Mouse (Mus musculus) kidney, postnatal 4 days (tissue): ENCODE results near the gene Pik3ip1.
A peak's percentile ranks its signal among the peaks of the same experiment; 100 is the strongest.

Source experiments
- DNase-seq, 2 experiments: peaks; one replicate each; pipeline ENCODE4 v3.0.0; 2021; ENCODE audit warnings: mixed read lengths in 2 of 2

The Pik3ip1 gene

DNA sequence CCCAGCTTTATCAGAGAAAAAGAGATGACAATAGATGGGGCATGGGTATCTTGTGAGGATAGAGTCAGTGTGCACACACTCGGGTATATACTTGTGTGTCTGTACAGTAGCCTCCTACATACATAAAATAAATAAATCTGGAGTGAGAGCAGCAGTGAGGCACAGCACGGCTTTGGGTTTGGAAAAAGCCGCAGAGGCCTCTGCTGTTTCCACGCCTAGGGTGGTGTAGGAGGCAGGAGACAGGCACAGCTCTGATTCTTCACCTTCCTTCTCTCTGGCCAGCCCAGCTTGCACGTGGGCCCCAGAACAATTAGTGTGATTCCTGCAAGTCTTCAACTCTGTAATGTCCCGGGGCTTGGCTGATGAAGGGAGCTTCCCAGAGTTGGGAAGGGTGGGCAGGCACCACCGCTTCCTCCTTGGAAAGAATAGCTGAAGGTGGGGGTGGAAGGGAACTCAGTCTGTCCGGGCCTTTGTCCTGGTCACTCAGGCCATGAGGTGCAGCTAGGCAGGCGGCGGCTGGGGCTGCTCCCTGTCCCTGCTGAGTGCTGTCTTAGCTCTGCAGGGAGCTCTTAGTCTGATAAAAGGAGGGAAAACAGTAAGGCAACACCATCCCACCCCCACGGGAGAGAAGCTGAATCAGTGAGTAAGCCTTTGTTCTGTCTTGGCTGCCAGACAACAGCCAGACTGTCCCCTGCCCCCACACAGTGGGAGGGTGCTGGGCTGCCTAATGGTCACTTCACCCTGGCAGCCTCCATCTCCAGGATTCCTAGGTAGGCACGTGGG lies 7.2 kb downstream of the Pik3ip1 start:
- peak; percentile 50 to 68 for DNase-seq

DNA sequence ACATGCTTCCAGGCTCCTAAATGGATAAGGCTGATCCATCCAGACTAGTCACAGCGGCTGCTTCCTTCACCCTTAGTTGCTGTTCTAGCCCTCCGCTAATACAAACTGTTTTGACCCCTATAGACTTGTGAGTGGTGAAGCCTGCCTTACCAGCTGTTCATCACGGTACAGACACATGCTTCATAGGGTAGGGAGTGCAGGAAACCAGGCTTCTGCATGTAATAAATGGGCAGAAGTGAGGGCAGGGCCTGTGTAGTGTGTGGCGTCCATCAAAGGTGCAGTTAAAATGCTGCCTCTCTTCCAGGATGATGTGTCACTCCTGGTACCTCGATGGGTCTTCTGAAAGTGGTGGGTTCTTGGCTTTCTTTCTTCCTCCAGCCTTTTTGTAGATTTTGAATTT lies 7.8 kb downstream of the Pik3ip1 start:
- no peak for DNase-seq

DNA sequence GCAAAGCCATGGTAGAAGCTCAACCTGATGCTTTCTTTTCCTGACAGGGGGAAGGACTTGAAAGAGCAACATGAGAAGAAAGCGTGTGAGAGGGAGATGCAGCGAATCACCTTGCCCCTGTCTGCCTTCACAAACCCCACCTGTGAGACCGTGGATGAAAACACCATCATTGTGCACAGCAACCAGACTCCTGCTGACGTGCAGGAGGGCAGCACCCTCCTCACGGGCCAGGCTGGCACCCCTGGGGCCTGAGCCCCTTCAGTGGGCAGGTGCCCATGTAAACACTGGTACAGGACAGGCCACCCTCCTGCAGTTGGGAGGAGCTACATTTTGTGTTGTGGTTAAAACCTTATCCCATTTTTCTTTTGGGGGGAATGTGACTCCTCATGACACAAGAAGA lies 11.3 kb downstream of the Pik3ip1 start:
- DNase-seq = no peak

DNA sequence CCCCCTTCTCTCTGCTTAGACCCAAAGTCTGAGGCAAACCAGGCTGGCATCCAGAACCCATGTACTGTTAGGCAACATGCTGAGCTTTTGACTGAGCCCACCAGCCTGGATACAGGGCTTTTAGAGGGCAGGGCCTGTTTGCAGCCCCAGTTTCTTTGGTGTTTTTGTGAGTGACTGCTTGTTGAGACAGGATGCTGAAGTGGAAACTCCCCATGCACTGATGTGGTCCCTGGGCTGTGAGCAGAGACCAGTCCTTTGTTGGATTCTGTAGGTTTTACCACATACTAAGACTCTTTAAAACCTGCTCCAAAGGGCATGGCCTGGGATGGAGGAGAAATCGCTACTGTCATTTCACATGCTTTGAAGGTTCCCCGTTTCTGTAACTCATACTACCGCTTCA lies 14.7 kb downstream of the Pik3ip1 start:
- DNase-seq = no peak

DNA sequence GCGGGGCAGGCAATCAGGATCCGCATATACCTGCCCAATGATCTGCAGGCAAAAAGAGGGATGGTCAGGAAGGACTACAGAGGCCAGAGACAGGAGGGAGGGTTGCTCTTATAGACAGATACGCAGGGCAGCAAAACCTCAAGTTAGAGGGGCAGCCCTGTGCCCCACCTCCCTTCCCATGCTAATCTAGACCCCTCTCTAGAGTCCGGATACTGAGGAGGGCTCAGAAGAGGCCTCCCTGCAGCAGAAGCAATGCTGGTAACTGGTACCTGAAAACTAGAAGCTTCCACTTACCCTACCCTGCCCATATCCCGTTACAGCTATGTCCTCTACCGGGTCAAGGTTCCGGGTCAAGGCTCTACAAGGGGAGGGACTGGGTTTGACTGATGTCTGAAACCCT lies 16.1 kb downstream of the Pik3ip1 start:
- DNase-seq = no peak

DNA sequence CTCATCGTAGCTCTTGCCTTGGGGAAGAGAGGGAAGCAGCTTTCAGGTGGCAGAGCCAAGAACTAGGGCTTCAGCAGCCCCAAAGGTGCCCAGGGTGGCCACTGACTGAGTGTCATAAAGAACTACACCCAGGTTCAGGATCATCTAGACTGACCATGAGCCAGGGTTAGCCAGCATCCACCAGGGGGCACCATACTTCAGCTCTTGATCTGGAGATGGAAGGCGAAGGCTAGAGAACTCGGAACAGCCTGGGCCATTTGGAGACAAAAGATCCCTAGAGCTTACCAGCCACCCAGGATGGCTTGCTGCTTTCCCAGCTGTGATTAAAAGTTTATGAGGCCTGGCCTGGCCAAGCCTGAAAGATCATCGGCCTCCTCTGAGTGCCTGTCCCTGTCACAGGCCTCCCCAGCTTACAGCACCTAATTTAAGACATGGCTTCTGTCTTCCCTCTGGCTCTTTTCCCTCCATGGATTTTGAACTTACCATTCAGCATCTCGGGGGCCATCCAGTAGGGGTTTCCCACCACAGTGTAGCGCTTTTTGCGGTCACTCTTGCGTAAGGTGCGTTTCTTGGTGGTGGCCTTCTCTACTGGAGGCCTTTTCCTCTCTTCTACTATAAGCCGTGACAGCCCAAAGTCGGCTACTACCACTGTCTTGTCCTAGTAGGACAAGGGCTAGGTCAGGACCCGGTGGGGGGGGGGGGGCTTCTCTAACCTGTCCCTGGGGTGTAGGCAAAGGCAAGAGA lies 17.1 kb downstream of the Pik3ip1 start:
- peak; percentile 93 to 94 for DNase-seq

DNA sequence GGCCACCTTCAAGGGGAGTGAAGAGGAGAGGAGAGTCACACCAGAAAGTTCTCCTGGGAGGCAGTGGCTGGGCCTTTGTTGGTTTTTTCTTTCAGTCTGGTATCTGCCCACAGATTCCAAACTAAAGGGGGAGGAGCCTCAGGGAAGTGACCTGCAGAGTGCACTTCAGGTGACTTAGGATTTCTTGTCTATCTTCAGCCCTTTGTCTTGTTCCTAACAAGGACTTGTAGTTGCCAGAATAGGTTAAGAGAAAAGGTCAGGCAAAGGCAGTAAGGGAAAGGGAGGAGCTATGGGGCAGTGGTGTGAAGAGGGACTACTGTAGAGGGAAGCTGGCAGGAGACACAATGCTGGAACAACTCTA lies 17.6 kb downstream of the Pik3ip1 start:
- DNase-seq = no peak

DNA sequence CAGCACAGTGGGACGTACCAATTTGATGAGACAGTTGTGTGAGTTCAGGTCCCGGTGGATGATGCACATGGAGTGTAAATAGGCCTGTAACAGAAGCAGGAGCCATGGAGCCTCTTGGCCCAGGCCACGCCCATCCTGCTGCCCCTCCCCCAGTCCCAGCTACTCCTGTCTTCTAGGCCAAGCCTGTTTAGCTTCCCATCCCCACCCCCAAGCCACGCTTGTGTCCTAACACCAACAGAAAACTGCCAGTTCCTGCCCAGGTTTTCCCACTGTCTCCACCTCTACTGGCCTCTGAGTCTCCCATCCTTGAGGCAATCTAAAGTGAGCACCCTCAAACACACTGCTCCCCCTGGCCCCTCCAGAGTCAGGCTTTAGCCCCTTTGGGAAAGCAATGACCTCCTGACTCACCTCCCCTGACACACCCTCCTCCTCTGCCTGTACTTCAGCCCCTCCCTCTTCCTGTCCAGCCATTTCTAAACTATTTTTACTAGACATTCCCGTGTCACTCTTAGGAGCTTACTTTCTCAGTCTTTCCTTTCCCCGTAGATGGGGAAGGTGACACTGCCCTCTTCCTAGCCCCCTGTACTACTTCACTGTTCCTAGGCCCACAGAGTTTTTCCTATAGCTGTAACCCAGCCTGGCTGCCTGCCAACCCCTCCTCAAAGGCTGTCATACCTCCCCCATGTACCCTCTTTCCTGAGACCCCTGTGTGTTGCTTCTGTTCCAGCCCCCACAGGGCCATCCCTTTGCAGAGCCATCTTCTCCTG lies 18.6 kb downstream of the Pik3ip1 start:
- peak; percentile 76 to 82 for DNase-seq

DNA sequence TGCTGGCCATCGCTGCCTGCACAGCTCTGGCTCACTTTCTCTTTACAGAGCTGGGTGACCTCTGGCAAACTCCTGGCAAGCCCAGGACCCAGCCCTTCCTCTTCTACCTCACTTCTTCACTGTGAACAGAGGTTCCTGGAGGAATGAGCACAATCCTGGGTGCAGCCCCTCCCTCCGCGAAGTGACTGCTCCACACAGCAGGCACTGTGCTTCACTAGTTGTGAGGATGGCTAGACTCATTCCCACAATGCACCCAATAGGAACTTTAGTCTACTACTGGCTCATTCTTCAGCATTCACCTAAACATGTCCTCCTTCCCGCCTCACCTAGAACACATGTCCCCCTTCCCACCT lies 19.1 kb downstream of the Pik3ip1 start:
- DNase-seq = no peak

DNA sequence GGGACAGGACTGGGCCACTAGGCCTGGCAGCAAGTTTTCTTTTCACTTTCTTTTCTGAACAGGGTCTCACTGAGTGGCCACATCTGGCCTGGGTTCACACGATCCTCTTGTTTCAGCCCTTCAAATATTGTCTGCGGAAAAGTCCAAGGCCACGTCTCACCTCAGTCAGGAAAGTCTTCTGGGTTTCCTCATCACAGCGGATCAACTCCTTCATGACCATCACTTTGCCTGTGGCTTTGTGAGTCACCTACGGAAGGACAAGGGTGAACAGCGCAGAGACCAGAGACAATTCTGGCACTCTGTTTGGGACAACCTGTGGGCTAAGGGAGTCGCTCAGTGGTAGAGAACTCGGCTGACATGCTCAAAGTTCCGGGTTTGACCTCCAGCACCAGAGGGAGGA lies 21.9 kb downstream of the Pik3ip1 start:
- DNase-seq = no peak

DNA sequence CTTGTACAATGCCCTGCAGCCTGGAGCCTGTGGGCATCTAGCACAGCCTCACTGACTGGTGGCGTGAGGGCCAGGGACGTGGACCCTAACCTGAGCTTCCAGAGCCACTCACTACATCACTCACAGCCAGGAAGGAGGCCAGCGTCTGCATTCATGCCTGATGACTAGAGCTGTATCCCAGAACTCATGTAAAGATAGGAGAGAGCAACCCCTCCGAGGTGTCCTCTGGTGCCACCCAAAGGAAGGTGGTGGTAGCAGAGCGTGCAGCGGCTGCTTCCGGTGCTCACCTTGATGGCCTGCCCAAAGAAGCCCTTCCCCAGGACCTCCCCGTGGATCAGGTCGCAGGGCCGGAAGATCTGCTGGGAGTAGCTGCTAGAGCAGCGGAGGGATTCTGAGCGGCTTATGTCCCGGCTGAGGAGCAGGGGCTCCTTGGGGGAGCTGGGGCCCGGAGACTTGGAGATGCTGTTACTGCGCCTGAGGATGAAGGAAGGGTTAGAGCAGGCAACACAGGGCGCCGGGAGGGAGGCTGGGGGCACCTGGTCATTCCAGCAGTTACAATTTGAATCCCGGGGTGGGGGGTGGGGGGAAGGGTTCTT lies 22.9 kb downstream of the Pik3ip1 start:
- DNase-seq = peak; percentile 42 to 46

DNA sequence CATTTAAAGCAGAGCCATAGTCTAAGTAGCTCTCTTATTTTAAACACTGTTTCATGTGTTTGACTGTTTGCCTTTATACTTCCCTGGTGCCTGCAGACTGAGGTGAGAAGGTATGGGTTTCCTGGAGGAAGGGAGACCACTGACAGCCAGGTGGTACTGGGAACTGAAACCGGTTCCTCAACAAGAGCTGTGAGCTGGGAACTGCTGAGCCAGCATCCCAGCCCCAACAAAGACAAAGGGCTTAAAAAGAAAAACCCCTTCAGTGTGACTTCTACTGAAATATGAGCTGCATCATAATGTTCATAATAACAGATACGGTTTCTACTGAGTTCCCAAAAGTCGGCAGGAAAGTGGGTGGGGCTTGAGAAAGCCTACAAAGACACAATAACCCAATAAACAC lies 32.7 kb downstream of the Pik3ip1 start:
- no peak for DNase-seq

DNA sequence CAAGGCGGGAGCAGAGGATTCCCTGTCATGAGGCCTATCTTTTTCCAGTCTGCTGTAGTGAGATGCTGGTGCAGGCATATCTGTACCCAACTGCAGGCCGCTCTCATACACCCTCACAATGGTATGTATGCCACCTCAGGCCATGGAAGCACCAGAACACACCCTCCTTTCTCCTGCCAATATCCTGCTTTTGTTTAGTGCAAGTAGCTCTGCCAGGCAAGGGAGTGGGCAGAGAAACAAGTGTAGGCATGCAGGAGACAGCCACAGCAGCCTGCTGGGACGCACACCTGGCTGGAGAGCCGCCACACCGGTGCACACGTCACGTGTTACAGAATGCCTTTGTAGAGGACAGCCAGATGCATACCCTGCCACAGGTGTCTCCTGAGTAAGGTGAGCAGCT lies 36.2 kb downstream of the Pik3ip1 start:
- DNase-seq = no peak

DNA sequence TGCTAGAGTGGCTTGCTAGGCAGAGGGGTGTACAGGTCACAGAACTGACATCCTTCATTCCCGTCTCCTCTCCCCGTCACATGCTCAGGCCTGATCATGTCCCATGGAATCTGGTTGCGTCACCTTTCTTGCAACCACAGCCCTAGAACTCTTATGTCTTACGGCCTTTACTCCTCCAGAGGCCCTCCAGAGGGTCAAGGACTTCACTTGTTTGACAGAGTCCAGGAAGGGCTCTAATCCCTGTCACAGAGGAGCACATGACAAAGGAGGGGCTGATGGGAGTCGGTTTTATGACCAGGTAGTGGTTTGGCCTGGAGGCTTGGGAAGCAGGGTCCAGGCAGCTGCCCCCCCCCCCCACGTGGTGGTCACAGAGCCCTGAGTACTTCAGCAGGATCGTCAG lies 38.8 kb downstream of the Pik3ip1 start:
- DNase-seq = no peak

DNA sequence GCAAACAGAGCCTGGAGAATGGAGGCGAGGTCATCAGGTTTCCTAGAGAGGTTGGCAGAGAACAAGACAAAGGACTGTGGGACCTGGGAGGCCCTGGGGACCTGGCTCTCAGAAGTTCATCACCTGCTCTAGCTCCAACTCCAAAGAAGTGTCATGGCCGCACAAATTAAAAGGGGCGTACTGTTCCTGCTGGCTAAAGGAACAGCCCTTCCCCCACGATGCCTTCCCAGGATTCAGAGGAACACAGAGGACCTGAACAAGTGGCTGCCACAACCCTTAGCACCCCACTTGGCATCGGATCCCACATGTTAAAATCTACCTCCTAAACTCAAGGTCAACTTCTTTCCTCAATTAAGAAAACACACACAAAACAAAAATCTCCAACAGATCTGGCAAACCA lies 39.2 kb downstream of the Pik3ip1 start:
- DNase-seq = no peak

DNA sequence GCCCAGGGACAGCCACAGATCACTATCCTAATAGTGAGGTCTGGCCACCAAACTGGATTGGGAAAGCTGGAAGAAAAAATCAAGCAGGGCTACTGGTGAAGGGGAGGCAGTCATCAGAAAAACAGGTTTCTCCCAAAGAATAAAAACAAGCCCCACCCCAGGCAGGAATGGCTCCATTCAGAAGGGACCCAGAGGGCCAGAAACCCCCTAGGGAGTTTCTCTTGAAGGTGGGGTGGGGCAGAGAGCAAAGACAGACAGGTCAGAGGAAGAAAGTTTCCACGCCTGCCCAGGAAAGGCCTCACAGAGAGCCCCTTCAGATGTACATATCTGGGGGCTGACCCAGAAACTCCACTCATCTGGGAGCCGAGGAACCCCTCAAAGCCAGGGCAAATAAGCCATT lies 40.0 kb downstream of the Pik3ip1 start:
- no peak for DNase-seq

DNA sequence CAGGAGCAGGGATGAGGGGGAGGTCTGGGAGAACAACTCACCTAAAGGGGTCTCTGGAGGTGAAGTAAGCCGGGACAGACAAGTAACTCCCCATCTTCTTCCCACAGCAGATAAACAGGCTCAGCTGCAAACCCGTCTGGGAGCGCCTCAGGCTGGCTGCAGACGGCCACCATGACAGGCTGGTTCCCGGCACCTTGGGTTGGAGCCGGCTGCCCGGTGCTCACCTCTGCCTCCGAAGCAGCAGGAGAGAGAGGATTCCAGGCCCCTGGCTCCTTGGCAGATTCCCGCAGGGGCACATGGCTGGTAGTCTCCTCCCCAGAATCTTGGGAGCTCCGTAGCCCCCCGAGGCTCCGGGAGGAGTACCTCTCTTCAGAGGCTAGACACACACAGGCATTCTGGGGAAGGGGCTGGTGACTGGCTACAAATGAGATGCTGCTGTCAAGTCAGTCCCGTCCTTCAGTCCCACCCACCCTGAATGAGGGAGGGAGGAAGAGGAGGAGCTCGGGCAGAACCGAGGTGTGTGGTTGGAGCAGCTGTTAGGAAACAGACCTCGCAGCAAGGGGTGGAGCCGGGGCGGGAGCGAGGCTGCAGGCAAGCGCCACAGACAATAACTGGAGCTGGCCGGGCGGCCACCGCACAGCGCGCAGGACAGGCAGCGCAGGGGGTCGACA lies 40.9 kb downstream of the Pik3ip1 start:
- peak; percentile 85 to 90 for DNase-seq

DNA sequence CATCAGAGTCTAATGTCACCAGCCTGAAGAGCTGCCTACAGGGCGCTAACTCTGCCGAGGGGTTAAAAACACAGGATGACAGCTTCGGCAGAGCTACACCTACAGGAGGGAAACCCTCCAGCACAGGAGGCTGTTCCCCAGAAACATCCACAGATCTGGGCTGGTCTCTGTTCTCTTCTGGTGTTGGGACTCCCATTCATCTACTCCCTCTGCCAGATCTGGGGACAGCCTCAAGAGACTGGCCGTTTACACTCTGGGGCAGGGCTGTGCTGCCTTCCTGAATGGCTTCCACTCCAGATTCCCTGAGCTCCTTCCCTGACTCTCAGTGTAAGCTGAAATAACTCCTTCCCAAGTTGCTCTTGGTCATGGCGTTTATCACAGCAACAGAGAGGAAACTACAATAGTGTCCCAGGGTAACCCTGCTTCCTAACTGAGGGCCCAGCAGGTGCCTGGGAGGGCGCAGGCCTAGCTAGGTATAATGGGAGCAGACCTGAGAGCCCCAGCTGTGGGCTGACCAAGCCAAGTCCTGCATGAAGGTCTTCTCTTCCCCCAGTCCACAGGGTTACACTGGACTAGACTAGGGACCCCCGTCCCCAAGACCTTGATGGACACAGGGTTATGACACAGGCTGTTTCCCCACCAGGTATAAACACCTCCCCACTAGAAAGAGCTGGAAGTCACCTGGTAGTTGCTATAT lies 41.5 kb downstream of the Pik3ip1 start:
- no peak for DNase-seq

DNA sequence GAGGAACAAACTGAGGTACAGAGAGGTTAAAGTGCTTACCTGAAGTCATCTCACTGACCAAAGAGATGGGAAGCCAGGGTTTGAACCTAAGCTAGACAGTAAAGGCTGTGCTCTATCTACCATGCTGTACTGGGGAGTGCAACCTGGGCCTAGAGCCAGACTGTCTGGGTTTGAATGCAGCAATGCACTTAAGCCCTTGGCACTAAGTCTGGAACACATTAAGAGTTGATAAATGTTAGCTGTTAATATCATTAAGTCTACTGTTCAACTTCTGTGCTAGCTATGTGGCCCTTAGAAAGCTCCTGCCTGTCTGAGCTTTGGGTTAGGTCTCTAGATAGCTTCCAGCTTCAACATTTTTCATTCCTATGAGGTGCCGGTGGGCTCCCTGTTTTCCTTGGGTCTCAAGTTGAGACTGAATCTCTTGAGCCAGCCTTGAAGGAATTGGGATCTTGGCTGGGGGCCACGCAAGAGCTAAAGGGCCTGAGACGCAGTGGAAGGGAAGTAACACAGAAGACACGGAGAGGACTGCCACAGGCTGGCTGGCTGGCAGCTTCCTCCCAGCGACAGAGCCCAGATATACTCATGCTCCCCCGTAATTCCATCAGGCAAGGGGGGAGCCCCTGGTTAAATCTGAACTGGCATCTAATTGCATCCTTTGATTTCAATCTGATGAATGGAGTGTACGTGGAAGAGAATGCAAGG lies 43.5 kb downstream of the Pik3ip1 start:
- peak; percentile 55 to 62 for DNase-seq

DNA sequence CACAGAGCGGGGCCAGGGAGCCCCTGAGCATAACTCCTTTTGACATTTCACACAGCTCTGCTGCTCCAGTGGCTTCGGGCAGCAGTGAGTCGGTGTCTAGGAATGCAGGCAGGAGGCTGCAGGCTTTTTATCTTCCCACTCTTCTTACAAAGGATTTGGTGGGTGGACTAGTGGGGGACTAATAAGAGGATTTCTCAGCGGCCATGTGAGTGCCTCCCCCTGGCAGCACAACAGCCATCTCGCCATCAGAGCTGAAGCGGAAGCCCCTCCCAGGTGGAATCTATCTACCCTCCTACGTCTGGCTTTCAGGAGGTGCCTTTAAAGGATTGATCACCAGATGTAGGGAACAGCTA lies 44.1 kb downstream of the Pik3ip1 start:
- peak; percentile 31 to 54 for DNase-seq

DNA sequence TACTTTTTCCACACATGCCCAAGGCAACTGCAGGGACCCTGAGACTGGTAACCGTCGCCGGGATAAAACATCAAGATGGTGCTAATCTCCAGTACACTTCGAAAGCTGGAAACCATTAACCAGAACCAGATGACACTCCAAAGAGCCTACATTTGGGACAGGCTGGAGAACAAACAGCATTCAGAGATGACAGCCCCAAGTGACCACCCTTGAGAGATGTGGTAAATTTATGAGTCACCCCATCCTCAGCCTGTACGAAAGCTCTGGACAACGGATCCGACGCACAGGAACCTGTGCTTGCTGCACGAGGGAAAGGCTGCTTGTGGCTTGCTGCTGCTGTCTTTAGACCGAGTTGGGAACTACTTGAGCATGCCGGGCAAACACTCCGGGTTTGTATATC lies 44.5 kb downstream of the Pik3ip1 start:
- DNase-seq = no peak

DNA sequence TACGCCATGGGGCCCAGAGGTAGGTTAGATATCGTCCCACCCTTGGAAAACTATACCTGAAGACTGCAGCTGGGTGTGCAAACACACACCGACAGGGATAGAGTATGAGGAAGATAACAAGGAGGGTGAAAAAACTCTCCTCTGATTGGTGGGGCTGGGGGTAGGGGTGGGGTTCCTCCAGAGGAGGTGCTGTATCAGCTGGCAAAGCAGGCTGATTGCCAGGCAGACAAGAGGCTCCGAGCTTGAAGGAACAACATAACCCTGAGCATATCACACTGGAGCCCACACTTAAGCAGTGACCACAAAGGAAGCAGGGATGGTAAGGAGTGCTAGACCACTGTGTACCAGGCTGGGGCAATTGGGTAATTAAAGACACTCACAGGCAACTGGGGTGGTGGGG lies 49.2 kb downstream of the Pik3ip1 start:
- no peak for DNase-seq
